Mouse (Mus musculus) lung, adult 2 months (tissue): ENCODE results near the gene E330021D16Rik.

ENCODE experiments used
- CTCF ChIP-seq: fragments of 200-500 bp; IDR thresholded peaks from 2 replicates; pipeline ENCODE4 v1.5.1; 2011; ENCODE audit warnings: mild to moderate bottlenecking, low read length, control low read depth; ENCODE audit not compliant: insufficient read depth
- POLR2A ChIP-seq: fragments of 200-500 bp; IDR thresholded peaks from 2 replicates; pipeline ENCODE4 v1.6.1; 2011; ENCODE audit warnings: low read depth, mild to moderate bottlenecking, control low read depth, low read length, borderline replicate concordance; ENCODE audit errors: extremely low read depth

- TF ChIP-seq CTCF (no peak), POLR2A (no peak)
These were observed 25.1 kb downstream of the E330021D16Rik start for GRCm38 (mm10) chr6:136390262-136390661.
